Mouse (Mus musculus): ENCODE results near the gene Heatr5a.

GRCm38 (mm10) chr12:51887301-51888290 lies 83.5 kb downstream of the Heatr5a start:
- TF ChIP-seq CTCF (conservative IDR thresholded peaks at IDR 0.05; ENCODE audit: insufficient read depth, insufficient read length, low read depth, low read length) (no peak), POLR2A (IDR thresholded peaks at IDR 0.05; ENCODE audit: low read depth, low read length) (no peak)

Measured in kidney, adult 2 months (tissue).